ENCODE assay signal across 17 mouse cellular contexts in the genomic region with DNA sequence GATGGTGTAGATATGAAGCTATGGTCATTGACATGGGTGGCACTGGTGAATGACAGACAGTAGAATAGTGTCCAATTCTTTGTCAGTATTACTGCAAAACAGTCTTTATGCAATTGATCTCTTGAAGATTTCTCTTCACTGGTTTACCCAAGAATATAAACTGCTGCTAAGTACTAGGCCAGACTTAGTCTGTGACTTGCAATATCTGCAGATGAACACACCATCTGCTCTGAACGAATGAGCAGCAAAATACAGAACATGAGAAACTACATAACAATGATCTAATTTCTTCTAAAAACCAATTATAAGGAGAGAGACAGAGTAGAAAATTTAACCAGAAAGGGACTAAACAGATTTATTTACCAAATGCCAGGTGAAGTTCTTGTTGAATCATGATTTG.
"Had no signal": no experiment of that assay in that cellular context is flagged by ENCODE, and none has a peak within 500 bp of the region (broad histone marks: within the 10 kb centered on the region; RNA-seq: fewer than 3 reads in every experiment).

No protein-coding gene starts in this region.

- H3K4me2 ChIP-seq: kidney, embryonic 15.5 days; liver, embryonic 11.5 days; liver, embryonic 15.5 days; midbrain, embryonic 13.5 days; neural tube, embryonic 15.5 days had no signal

- H3K36me3 ChIP-seq: kidney, embryonic 15.5 days; limb, embryonic 10.5 days; liver, embryonic 15.5 days; midbrain, embryonic 13.5 days; neural tube, embryonic 15.5 days had no signal

- DNase-seq: kidney, adult 2 months; kidney, postnatal 14 days; lung, adult 2 months; lung, postnatal 36 days; right cerebral cortex, adult 18-20 months; right cerebral cortex, postnatal 25 days; thymus, postnatal 4 days had no signal

- ATAC-seq: lung, postnatal 0 days; midbrain, embryonic 13.5 days had no signal

- H3K9ac ChIP-seq: kidney, embryonic 15.5 days; liver, embryonic 15.5 days; midbrain, embryonic 13.5 days; neural tube, embryonic 15.5 days had no signal

- H3K4me3 ChIP-seq: kidney, embryonic 15.5 days; left cerebral cortex, adult 2 months; limb, embryonic 10.5 days; liver, embryonic 15.5 days; midbrain, embryonic 13.5 days; myocyte; neural tube, embryonic 15.5 days had no signal

- H3K4me1 ChIP-seq: kidney, embryonic 15.5 days; limb, embryonic 10.5 days; liver, embryonic 15.5 days; midbrain, embryonic 13.5 days had no signal

- H3K27ac ChIP-seq: kidney, embryonic 15.5 days; left cerebral cortex, adult 2 months; limb, embryonic 10.5 days; liver, embryonic 15.5 days; midbrain, embryonic 13.5 days; neural tube, embryonic 15.5 days; stomach, postnatal 0 days had no signal

- H3K27me3 ChIP-seq: kidney, embryonic 15.5 days; liver, embryonic 15.5 days; midbrain, embryonic 13.5 days; neural tube, embryonic 15.5 days had no signal

- H3K9me3 ChIP-seq: kidney, embryonic 15.5 days; limb, embryonic 10.5 days; liver, embryonic 15.5 days; midbrain, embryonic 13.5 days; neural tube, embryonic 15.5 days had no signal
